Mouse (Mus musculus) gastrocnemius, postnatal 14 days (tissue): Measurements from ENCODE around the gene Dkc1. TPM values are rescaled to one million over a fixed set of nuclear protein-coding genes. Genes with fewer than 3 reads are reported as not detected.
A peak's percentile ranks its signal among the peaks of the same experiment; 100 is the strongest.
"Not testable (repeated sequence)": the region's sequence is repeated elsewhere in the genome, so short reads cannot be mapped to it uniquely, and the experiment has no call there.

Experiments used
- DNase-seq: peaks from one replicate; pipeline ENCODE4 v3.0.0; 2021; ENCODE audit warnings: mixed read lengths
- intact Hi-C: fragments of 180-260 bp; cut with DNase I; formaldehyde crosslinking; loops from one replicate; pipeline ENCODE4 v1.15.1; 2025; ENCODE audit warnings: low total_unique reads
- total RNA-seq, 2 experiments: library from RNA; stranded (reverse); gene quantifications; 2 replicates each; pipeline ENCODE4 v1.2.3; 2021

Dkc1 gene
- total RNA-seq, 2 experiments from 2014 or later: 25.4 to 31.2 TPM

DNA sequence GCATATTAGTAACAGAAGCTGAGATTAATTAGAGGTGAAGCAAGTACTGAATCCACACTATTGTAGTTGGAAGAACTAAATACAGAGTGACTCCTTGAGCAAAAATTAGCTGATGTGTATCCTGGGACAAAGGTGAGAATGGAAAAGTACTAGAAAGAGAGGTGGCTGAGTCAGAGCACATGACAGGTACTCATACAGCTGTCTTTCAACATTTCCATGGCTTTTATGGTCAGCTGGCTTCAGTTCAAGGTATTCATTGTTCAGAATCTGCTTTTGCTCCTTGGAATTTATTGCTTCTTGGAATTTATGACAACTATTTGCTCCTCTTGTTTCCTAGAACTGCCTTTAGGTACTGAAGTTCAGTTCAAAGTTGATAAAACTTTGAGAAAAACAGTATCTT, 41.3 kb downstream of the Dkc1 start:
- intact Hi-C loops: no loop called here
- DNase-seq: no peak

DNA sequence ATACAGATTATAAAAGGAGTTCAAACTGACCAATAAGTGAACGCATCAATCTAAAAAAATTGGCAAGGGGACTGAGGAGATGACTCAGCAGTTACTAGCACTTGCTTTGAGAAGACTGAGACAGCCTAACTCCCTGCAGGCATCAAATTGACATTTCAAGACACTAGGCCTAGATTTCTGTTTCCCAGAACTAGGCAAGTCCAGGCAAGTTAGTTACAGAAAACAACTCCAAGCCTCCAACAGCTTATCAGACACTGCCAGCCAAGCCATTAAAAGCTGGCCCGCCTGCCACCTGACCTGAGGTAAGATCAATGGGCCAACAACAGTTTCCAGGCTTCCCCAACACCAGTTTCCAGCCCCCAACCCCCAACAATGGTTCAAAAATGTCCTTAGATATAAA, 42.1 kb downstream of the Dkc1 start:
- intact Hi-C loops: no loop called here
- no peak for DNase-seq

DNA sequence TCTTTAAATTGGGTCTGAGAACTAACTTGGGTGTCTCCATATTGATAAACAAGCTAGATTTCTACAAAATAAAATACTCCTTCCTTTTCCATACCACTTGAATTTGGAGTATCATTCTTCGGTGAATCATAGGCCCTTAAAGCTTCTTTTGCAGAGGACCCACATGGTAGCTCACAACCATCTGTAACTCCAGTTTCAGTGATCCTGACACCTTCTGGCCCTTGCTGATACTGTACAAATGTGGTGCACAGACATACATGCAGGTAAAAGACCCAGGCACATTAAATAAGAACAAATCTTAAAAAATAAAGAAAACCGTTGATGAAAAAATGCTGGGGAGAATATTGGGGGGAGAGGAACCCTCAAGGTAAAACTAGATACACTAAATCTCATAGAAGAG, 42.5 kb downstream of the Dkc1 start:
- DNase-seq: no peak
- intact Hi-C loops: no loop called here

DNA sequence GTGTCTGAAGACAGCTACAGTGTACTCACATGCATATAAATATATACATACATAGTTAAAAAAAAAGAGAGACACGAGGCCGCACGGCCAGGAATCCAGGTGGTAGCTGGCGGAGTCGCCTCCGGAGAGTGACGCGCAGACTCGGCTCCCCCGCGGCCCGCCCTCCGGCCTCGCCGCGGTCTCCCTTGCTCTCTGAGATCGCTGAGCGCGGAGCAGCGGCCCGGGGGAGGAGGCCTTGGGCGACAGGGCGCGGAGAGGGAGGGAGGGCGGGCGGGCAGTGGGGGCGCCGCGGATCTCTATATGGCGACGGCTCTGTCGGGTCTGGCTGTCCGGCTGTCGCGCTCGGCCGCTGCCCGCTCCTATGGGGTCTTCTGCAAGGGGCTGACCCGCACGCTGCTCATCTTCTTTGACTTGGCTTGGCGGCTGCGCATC, 47.5 kb downstream of the Dkc1 start:
- DNase-seq: not testable (repeated sequence)

DNA sequence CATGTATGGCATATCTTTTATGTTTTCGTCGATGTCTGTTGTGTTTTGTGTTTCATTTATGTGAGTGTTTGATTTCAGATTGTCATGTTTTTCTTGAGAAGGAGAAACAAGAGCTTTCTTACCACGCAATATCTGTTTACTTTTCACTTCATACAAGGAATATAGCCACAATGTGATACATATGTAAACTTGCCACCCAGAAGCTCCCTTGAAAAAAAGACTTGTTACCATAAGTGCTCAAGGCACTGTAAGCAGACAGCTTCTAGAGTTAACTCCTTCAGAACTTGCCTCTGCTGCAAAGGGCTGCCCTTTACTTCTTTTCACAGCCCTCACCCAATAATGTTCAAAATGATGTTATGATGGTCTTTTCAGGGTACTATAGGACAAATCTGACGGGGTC, 52.8 kb downstream of the Dkc1 start:
- intact Hi-C loops: no loop called here
- DNase-seq: no peak

More for the DNA sequence above, 47.5 kb downstream of the Dkc1 start:
- intact Hi-C loops: not testable (repeated sequence)

DNA sequence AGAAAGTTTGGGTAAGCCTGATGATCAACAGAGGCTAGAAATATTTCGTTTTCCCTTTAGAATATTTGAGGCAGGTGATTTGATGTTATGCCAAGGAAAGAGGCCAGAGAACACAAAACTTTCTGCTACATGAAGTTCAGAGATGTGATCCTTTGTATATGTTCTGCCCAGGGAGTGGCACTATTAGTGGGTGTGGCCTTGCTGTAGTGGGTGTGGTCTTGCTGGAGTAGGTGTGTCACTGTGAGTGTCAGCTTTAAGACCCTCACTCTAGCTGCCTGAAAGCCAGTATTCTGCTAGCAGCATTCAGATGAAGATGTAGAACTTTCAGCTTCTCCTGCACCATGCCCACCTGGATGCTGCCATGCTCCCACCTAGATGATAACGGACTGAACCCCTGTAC, 54.6 kb downstream of the Dkc1 start:
- intact Hi-C loops: no loop called here
- no peak for DNase-seq

DNA sequence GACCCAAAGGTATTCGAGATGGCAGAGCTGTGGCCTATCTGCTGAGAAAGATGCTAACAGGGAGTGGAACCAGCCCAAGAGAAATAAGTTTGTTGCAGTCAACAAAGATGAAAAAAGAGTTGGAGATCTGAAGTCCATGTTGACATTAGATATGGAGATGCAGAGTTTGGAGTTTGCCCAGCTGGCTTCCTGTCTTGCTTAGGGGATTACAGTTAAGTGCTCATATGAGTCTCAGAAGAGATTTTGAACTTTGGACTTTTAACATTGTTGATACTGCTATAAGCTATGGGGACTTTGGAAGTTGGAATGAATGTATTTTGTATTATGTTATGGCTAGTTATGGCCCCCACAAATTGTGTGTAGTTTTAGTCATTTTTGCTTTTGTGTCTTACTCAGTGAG, 56.6 kb downstream of the Dkc1 start:
- intact Hi-C loops: no loop called here
- DNase-seq: no peak

DNA sequence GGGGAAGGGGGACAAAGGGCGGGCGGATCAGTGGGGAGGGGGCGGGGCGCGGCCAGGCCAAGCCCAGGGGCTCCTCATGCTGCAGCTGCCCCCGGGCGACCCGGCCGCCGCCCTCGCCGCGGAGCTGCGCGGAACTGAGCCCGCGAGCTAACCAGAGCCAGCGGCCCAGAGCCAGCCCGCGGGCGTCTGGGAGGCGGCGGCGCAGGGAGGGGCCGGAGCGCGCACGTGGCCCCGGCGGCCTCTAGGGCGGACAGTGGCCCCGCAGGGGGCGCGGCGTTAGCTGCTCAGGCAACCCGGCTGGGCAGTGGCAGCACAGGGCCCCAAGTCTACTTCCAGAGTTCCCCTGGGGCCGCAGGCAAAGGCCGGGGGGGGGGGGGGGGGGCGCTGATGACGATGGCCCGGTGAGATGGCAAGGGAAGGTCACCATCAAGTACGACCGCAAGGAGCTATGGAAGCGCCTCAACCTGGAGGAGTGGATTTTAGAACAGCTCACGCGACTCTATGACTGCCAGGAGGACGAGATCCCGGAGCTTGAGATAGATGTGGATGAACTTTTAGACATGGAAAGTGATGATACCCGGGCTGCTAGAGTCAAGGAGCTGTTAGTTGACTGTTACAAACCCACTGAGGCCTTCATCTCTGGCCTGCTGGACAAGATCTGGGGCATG, 60.1 kb downstream of the Dkc1 start:
- intact Hi-C loops: no loop called here

More for the DNA sequence above, 60.1 kb downstream of the Dkc1 start:
- peak; percentile 57 for DNase-seq

Other genes with a start within 250 kb of the Dkc1 start
- gene Gab3, start 10.4 kb upstream of the Dkc1 start, total RNA-seq: 1 to 10 TPM; 1.3 to 1.7 TPM
- gene Mpp1, start 35.2 kb downstream of the Dkc1 start, total RNA-seq: 10 to 100 TPM; 20.6 to 21.7 TPM
- not detected for gene Smim9, start 67.9 kb downstream of the Dkc1 start, total RNA-seq